Mouse (Mus musculus) skeletal muscle tissue, adult 2 months (tissue): ENCODE measurements around the gene Ctnnd2.
A peak's percentile ranks its signal among the peaks of the same experiment; 100 is the strongest.

ENCODE experiments used
- DNase-seq: peaks from one replicate; pipeline ENCODE4 v3.0.0-alpha.2; 2012; ENCODE audit warnings: low read depth, low spot score

Ctnnd2 gene

GRCm38 (mm10) chr15:30386489-30386888 is 214.1 kb downstream of the Ctnnd2 start:
- no peak for DNase-seq

- no peak for DNase-seq
Measured at GRCm38 (mm10) chr15:30387244-30387643, 214.9 kb downstream of the Ctnnd2 start.

- DNase-seq: no peak
Measured at GRCm38 (mm10) chr15:30401111-30401510, 228.7 kb downstream of the Ctnnd2 start.

- DNase-seq: no peak
Measured at GRCm38 (mm10) chr15:30406254-30406653, 233.9 kb downstream of the Ctnnd2 start.

- DNase-seq: no peak
Measured at GRCm38 (mm10) chr15:30423146-30423545, 250.8 kb downstream of the Ctnnd2 start.

- no peak for DNase-seq
Measured at GRCm38 (mm10) chr15:30424290-30424689, 251.9 kb downstream of the Ctnnd2 start.

- DNase-seq: no peak
Measured at GRCm38 (mm10) chr15:30427342-30427741, 254.9 kb downstream of the Ctnnd2 start.

- no peak for DNase-seq
Measured at GRCm38 (mm10) chr15:30439045-30439444, 266.7 kb downstream of the Ctnnd2 start.

- no peak for DNase-seq
Measured at GRCm38 (mm10) chr15:30450765-30451164, 278.4 kb downstream of the Ctnnd2 start.

GRCm38 (mm10) chr15:30451921-30452320 is 279.5 kb downstream of the Ctnnd2 start:
- no peak for DNase-seq

GRCm38 (mm10) chr15:30457541-30458250 is 285.3 kb downstream of the Ctnnd2 start:
- no peak for DNase-seq

GRCm38 (mm10) chr15:30458671-30459070 is 286.3 kb downstream of the Ctnnd2 start:
- DNase-seq: no peak

GRCm38 (mm10) chr15:30460341-30461125 is 288.1 kb downstream of the Ctnnd2 start:
- DNase-seq: no peak

GRCm38 (mm10) chr15:30462804-30463423 is 290.5 kb downstream of the Ctnnd2 start:
- DNase-seq: no peak

- DNase-seq: no peak
Measured at GRCm38 (mm10) chr15:30463471-30464047, 291.2 kb downstream of the Ctnnd2 start.

GRCm38 (mm10) chr15:30466950-30467543 is 294.7 kb downstream of the Ctnnd2 start:
- no peak for DNase-seq

- peak; percentile 9 for DNase-seq
Measured at GRCm38 (mm10) chr15:30468773-30469172, 296.4 kb downstream of the Ctnnd2 start.

GRCm38 (mm10) chr15:30471280-30471966 is 299.0 kb downstream of the Ctnnd2 start:
- DNase-seq: no peak

- DNase-seq: no peak
Measured at GRCm38 (mm10) chr15:30480676-30481075, 308.3 kb downstream of the Ctnnd2 start.

- DNase-seq: no peak
Measured at GRCm38 (mm10) chr15:30506476-30506875, 334.1 kb downstream of the Ctnnd2 start.

GRCm38 (mm10) chr15:30512467-30512866 is 340.1 kb downstream of the Ctnnd2 start:
- DNase-seq: no peak
